Mouse (Mus musculus) intestine, embryonic 14.5 days (tissue): ENCODE data around the gene Tmem189. TPM values are rescaled to one million over a fixed set of nuclear protein-coding genes. Genes with fewer than 3 reads are reported as not detected.

ENCODE experiments used
- ATAC-seq: fragments of 200-750 bp; cut with Nextera tagmentation; replicated peaks from 2 replicates; pipeline ENCODE4 v1.8.0; 2017; ENCODE audit warnings: low read depth, moderate number of reproducible peaks, moderate TSS enrichment, moderate library complexity; ENCODE audit not compliant: low FRiP score, low TSS enrichment
- DNase-seq: peaks from one replicate; pipeline ENCODE4 v3.0.0-alpha.2; 2018; ENCODE audit warnings: low spot score
- H3K27ac ChIP-seq: fragments of 300-500 bp; sonication (generic); 2 replicates; pipeline ENCODE4 v1.5.1; 2014; ENCODE audit warnings: low read depth, mild to moderate bottlenecking, control low read depth
- H3K27me3 ChIP-seq: fragments of 300-500 bp; sonication (generic); replicated peaks from 2 replicates; pipeline ENCODE4 v1.6.1; 2014; ENCODE audit warnings: low read length, control low read depth; ENCODE audit not compliant: control insufficient read depth, insufficient read depth
- H3K36me3 ChIP-seq: fragments of 300-500 bp; sonication (generic); 2 replicates; pipeline ENCODE4 v1.6.1; 2014; ENCODE audit warnings: low read length, control low read depth; ENCODE audit not compliant: control insufficient read depth, insufficient read depth
- H3K4me1 ChIP-seq: fragments of 300-500 bp; sonication (generic); replicated peaks from 2 replicates; pipeline ENCODE4 v1.6.1; 2014; ENCODE audit warnings: low read length, control low read depth, mixed read lengths; ENCODE audit not compliant: control insufficient read depth, insufficient read depth
- H3K4me2 ChIP-seq: fragments of 300-500 bp; sonication (generic); 2 replicates; pipeline ENCODE4 v1.6.1; 2014; ENCODE audit warnings: low read length
- H3K4me3 ChIP-seq: fragments of 300-500 bp; sonication (generic); 2 replicates; pipeline ENCODE4 v1.5.1; 2014; ENCODE audit warnings: low read depth, low read length, control low read depth, mixed read lengths
- H3K9ac ChIP-seq: fragments of 300-500 bp; sonication (generic); 2 replicates; pipeline ENCODE4 v1.6.1; 2014; ENCODE audit warnings: mild to moderate bottlenecking, low read length
- H3K9me3 ChIP-seq: fragments of 300-500 bp; sonication (generic); 2 replicates; pipeline ENCODE4 v1.6.1; 2016; ENCODE audit warnings: low read length, control low read depth; ENCODE audit not compliant: control insufficient read depth
- WGBS: fragments of 180-500 bp; shearing (Covaris S2); extraction: QIAGEN DNeasy Blood & Tissue Kit; methylation state at CpG from one replicate; pipeline ENCODE4 v1.1.7; 2014; 5-methylcytosine and 5-hydroxymethylcytosine counted together
- polyA plus RNA-seq: library from polyadenylated mRNA; unstranded; fragments of >200 nt; fragmentation: Nextera tagmentation; extraction: Ambion mirVana; gene quantifications from 2 replicates; pipeline ENCODE4 v1.2.1, GENCODE M21; 2014

Tmem189 gene
- polyA plus RNA-seq, 1 experiment from 2014 or later: 42.0 TPM

DNA sequence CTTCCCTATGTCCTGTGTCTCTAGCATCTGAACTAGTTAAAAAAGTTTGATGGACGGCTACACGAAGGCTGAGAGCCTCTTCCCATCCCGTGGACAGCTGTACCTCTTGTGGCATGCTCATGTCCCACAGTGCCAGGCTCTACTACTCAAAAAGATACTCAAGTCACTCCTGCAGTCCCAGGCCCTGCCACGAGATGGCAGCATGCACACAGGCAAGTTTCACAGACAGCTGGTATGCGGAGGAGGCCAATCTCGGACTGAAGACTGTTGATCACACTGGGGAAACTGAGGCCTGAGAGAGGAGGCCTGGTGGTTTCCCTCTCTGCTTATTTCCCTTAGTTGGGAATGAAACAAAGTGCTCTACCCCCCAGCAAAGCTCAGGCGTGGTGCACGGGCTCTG, 4.5 kb downstream of the Tmem189 start:
- WGBS: 5% methylated on average over 8 of the region's 8 CpGs
- H3K27ac ChIP-seq: no peak overlapping the region

GRCm38 (mm10) chr2:167683721-167684120, 5.9 kb downstream of the Tmem189 start:
- H3K27me3 ChIP-seq: 0 out of 2 replicates have a peak, but pooled peaks cover 5% of the 10 kb centered on the region
- no peak overlapping the region for H3K9ac ChIP-seq
- H3K27ac ChIP-seq: no peak overlapping the region
- H3K9me3 ChIP-seq: no peaks in the 10 kb centered on the region
- H3K4me3 ChIP-seq: no peak overlapping the region
- DNase-seq (no peak), ATAC-seq (no peak)
- no peaks in the 10 kb centered on the region for H3K36me3 ChIP-seq
- peaks cover 5% of the 10 kb centered on the region; the same call in 1 of the 2 replicates for H3K4me1 ChIP-seq
- WGBS: 77% methylated on average over 3 of the region's 3 CpGs
- no peak overlapping the region for H3K4me2 ChIP-seq

More for the DNA sequence above, 4.5 kb downstream of the Tmem189 start:
- Histone ChIP-seq H3K9me3 (no peaks in the 10 kb centered on the region), H3K27me3 (0 out of 2 replicates have a peak, but pooled peaks cover 5% of the 10 kb centered on the region), H3K9ac (no peak overlapping the region), H3K36me3 (no peaks in the 10 kb centered on the region), H3K4me1 (peaks cover 5% of the 10 kb centered on the region; the same call in 1 of the 2 replicates), H3K4me3 (no peak overlapping the region), H3K4me2 (no peak overlapping the region)
- DNase-seq (peak; percentile 100), ATAC-seq (no peak; the same call in 1 of the 2 replicates)

DNA sequence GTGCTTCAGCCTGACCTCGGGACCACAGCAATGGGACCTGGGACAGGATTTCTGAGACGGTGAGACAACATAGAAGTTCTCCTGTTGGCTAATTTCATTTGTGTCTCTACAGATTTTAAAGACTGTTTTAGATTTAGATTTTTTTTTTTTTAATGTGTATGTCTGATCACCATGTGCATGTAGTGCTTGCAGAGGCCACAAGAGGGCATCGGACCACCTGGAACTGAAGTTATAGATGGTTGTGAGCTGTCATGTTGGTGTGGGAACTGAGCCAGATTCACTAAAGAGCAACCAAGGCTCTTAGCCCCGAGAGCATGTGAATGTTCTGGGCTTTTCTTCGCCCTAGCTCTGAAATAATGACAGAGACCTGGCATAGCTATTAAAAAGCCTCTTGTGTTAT, 9.0 kb downstream of the Tmem189 start:
- Histone ChIP-seq H3K4me3 (no peak overlapping the region), H3K9ac (no peak overlapping the region), H3K27ac (no peak overlapping the region), H3K4me2 (no peak overlapping the region), H3K4me1 (no peaks in the 10 kb centered on the region), H3K36me3 (no peaks in the 10 kb centered on the region), H3K9me3 (no peaks in the 10 kb centered on the region), H3K27me3 (no peaks in the 10 kb centered on the region)
- WGBS: 53% methylated on average over 5 of the region's 5 CpGs
- DNase-seq (peak; percentile 75), ATAC-seq (no peak)

- peak; percentile 85 for ATAC-seq
- Histone ChIP-seq H3K4me2 (no peak overlapping the region), H3K27me3 (no peaks in the 10 kb centered on the region), H3K9me3 (no peaks in the 10 kb centered on the region), H3K36me3 (no peaks in the 10 kb centered on the region), H3K4me1 (no peaks in the 10 kb centered on the region), H3K9ac (no peak overlapping the region), H3K27ac (no peak overlapping the region), H3K4me3 (no peak overlapping the region)
- peak; percentile 90 for DNase-seq
- 2% methylated on average over 13 of the region's 13 CpGs for WGBS
Measured at GRCm38 (mm10) chr2:167679902-167680430, 9.7 kb downstream of the Tmem189 start.

DNA sequence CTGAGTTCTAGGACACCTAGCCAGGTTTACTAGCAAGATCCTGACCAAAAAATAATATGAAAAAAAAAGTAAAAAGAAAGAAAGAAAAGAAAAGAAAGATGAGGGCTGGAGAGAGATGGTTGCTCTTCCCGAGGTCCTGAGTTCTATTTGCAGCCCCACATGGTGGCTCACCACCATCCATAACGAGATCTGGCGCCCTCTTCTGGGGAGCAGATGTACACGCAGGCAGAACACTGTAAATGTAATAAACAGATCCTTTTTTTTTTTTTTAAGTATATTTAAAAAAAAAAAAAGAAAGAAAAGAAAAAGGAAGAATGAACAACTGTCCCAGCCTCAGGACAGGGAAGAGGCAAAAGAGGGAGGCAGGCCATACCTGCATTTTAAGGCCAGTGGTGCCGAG, 11.0 kb downstream of the Tmem189 start:
- H3K9me3 ChIP-seq: no peaks in the 10 kb centered on the region
- H3K4me2 ChIP-seq: no peak overlapping the region
- DNase-seq (no peak), ATAC-seq (no peak)
- no peak overlapping the region for H3K4me3 ChIP-seq
- H3K36me3 ChIP-seq: no peaks in the 10 kb centered on the region
- H3K27me3 ChIP-seq: no peaks in the 10 kb centered on the region
- no peak overlapping the region for H3K27ac ChIP-seq
- no peak overlapping the region for H3K9ac ChIP-seq
- no peaks in the 10 kb centered on the region for H3K4me1 ChIP-seq
- WGBS: 46% methylated on average over 5 of the region's 5 CpGs

GRCm38 (mm10) chr2:167675120-167675909, 14.3 kb downstream of the Tmem189 start:
- no peaks in the 10 kb centered on the region for H3K27me3 ChIP-seq
- DNase-seq (no peak), ATAC-seq (no peak)
- no peak overlapping the region for H3K27ac ChIP-seq
- H3K4me1 ChIP-seq: no peaks in the 10 kb centered on the region
- 41% methylated on average over 14 of the region's 14 CpGs for WGBS
- no peaks in the 10 kb centered on the region for H3K9me3 ChIP-seq
- no peak overlapping the region for H3K4me3 ChIP-seq
- H3K36me3 ChIP-seq: no peaks in the 10 kb centered on the region
- H3K9ac ChIP-seq: no peak overlapping the region
- no peak overlapping the region for H3K4me2 ChIP-seq

DNA sequence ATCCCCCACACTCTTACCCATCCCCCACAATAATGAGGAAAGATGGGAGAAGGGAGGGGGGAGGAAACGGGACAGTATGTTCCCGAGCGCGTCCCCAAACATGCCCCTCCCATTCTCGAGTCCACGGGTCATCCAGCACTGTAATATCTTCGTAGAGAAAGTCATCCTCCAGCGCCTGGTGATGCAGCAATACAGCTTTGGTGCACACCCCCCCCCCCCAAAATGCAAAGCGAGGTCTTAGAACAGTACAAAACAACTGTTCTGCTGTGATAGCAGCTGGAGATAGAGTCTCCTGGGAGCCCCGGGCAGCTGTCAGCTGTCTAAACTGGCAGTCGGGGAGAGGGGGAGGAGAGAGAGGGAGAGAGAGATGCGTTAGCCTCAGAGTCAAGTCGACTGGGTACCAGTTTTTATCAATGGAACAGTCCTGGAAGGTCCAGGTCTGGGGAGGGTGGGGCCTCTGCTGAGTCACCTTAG, 17.4 kb downstream of the Tmem189 start:
- no peak overlapping the region for H3K4me3 ChIP-seq
- WGBS: 23% methylated on average over 13 of the region's 13 CpGs
- no peaks in the 10 kb centered on the region for H3K27me3 ChIP-seq
- no peak for ATAC-seq
- no peaks in the 10 kb centered on the region for H3K36me3 ChIP-seq
- no peaks in the 10 kb centered on the region for H3K4me1 ChIP-seq
- no peaks in the 10 kb centered on the region for H3K9me3 ChIP-seq
- peak overlapping the region; percentile 14; the same call in 1 of the 2 replicates for H3K4me2 ChIP-seq
- H3K9ac ChIP-seq: no peak overlapping the region
- no peak overlapping the region for H3K27ac ChIP-seq
- DNase-seq: no peak

- Histone ChIP-seq H3K27me3 (no peaks in the 10 kb centered on the region), H3K27ac (no peak overlapping the region), H3K9ac (no peak overlapping the region), H3K4me2 (no peak overlapping the region), H3K4me3 (no peak overlapping the region), H3K36me3 (no peaks in the 10 kb centered on the region), H3K9me3 (no peaks in the 10 kb centered on the region), H3K4me1 (no peaks in the 10 kb centered on the region)
- DNase-seq: no peak
- WGBS: 73% methylated on average over 5 of the region's 5 CpGs
- no peak for ATAC-seq
Measured at GRCm38 (mm10) chr2:167671101-167671633, 18.5 kb downstream of the Tmem189 start.
